Comparison of ENCODE assay signal across 10 mouse cellular contexts in genomic region chr6:51015735-51016134, GRCm38 (mm10).
A peak's percentile ranks its signal among the peaks of the same experiment; 100 is the strongest.
DNase-seq lines count a peak whose midpoint lies in the region; ATAC-seq and TF ChIP-seq lines count a peak whose summit lies in the region.
"Had no signal": no experiment of that assay in that cellular context is flagged by ENCODE, and none has a peak within 500 bp of the region (broad histone marks: within the 10 kb centered on the region; RNA-seq: fewer than 3 reads in every experiment).

No protein-coding gene starts in this region.

- H3K9ac ChIP-seq in kidney, postnatal 0 days (ENCODE audit: low read depth, low read length) = no peak overlapping the region
- no peak overlapping the region for H3K9ac ChIP-seq in intestine, postnatal 0 days (ENCODE audit: low read depth, low read length)
- no peak overlapping the region for H3K9ac ChIP-seq in midbrain, embryonic 16.5 days (ENCODE audit: low read depth, low read length)
- H3K9ac ChIP-seq: stomach, embryonic 15.5 days had no signal

- no peak overlapping the region for H3K4me3 ChIP-seq in kidney, postnatal 0 days (replicated peaks; ENCODE audit: low read depth, low read length)
- H3K4me3 ChIP-seq in intestine, postnatal 0 days (ENCODE audit: low read depth, low read length) = no peak overlapping the region
- no peak overlapping the region for H3K4me3 ChIP-seq in midbrain, embryonic 16.5 days (ENCODE audit: low read depth, low read length)
- H3K4me3 ChIP-seq: stomach, embryonic 15.5 days had no signal

- TF ChIP-seq CTCF in kidney, postnatal 0 days (IDR thresholded peaks at IDR 0.05; ENCODE audit: low read depth) = no peak
- TF ChIP-seq CTCF in intestine, postnatal 0 days (IDR thresholded peaks at IDR 0.05; ENCODE audit: low read depth) = no peak

- DNase-seq in adrenal gland, adult (ENCODE audit: inconsistent age in 2 of 2, low spot score in 1 of 2) = peak; percentile 14 to 37
- DNase-seq in adrenal gland, adult 18-20 months (ENCODE audit: low spot score in 2 of 2) = no peak
- DNase-seq in kidney, postnatal 0 days (ENCODE audit: low spot score) = peak; percentile 42
- no peak for DNase-seq in kidney, postnatal 25 days
- DNase-seq in thymus, postnatal 36 days = no peak
- DNase-seq in heart, postnatal 25 days (ENCODE audit: low spot score) = no peak

- no peak overlapping the region for H3K4me2 ChIP-seq in kidney, postnatal 0 days (ENCODE audit: low read length)
- no peak overlapping the region for H3K4me2 ChIP-seq in intestine, postnatal 0 days (replicated peaks; ENCODE audit: low read depth)
- H3K4me2 ChIP-seq in midbrain, embryonic 16.5 days (ENCODE audit: low read length) = no peak overlapping the region
- H3K4me2 ChIP-seq: liver, embryonic 11.5 days; stomach, embryonic 15.5 days had no signal

- H3K27ac ChIP-seq in kidney, postnatal 0 days = no peak overlapping the region
- no peak overlapping the region for H3K27ac ChIP-seq in intestine, postnatal 0 days (ENCODE audit: low read depth, low read length)
- H3K27ac ChIP-seq in midbrain, embryonic 16.5 days (ENCODE audit: low read length) = 0 out of 2 replicates have a peak overlapping the region, but pooled peaks have one; percentile 41
- H3K27ac ChIP-seq: stomach, embryonic 15.5 days had no signal

- H3K9me3 ChIP-seq in kidney, postnatal 0 days (replicated peaks; ENCODE audit: low read length) = no peaks in the 10 kb centered on the region
- no peaks in the 10 kb centered on the region for H3K9me3 ChIP-seq in intestine, postnatal 0 days (ENCODE audit: control insufficient read depth)
- H3K9me3 ChIP-seq in midbrain, embryonic 16.5 days (replicated peaks; ENCODE audit: control insufficient read depth, low read length, poor library complexity, severe bottlenecking) = no peaks in the 10 kb centered on the region
- H3K9me3 ChIP-seq: stomach, embryonic 15.5 days had no signal

- 64% methylated on average over 2 of the region's 2 CpGs for WGBS in kidney, postnatal 0 days
- WGBS in intestine, postnatal 0 days = 42% methylated on average over 2 of the region's 2 CpGs
- 21% methylated on average over 2 of the region's 2 CpGs for WGBS in midbrain, embryonic 16.5 days

- ATAC-seq in kidney, postnatal 0 days (replicated peaks; ENCODE audit: low FRiP score, low read depth) = no peak
- 0 out of 2 replicates have a peak, but pooled peaks have one; percentile 31 for ATAC-seq in intestine, postnatal 0 days
- ATAC-seq in midbrain, embryonic 16.5 days = peak; percentile 77

- no peaks in the 10 kb centered on the region for H3K27me3 ChIP-seq in kidney, postnatal 0 days (ENCODE audit: insufficient read depth, low read length)
- H3K27me3 ChIP-seq in intestine, postnatal 0 days (replicated peaks; ENCODE audit: control insufficient read depth, insufficient read depth, low read length) = no peaks in the 10 kb centered on the region
- H3K27me3 ChIP-seq in midbrain, embryonic 16.5 days (ENCODE audit: control insufficient read depth, insufficient read depth, low read depth, low read length) = no peaks in the 10 kb centered on the region
- H3K27me3 ChIP-seq: stomach, embryonic 15.5 days had no signal

- H3K36me3 ChIP-seq in kidney, postnatal 0 days (ENCODE audit: insufficient read depth, low read length) = no peaks in the 10 kb centered on the region
- H3K36me3 ChIP-seq in intestine, postnatal 0 days (ENCODE audit: control insufficient read depth, insufficient read depth) = no peaks in the 10 kb centered on the region
- no peaks in the 10 kb centered on the region for H3K36me3 ChIP-seq in midbrain, embryonic 16.5 days (ENCODE audit: control insufficient read depth, insufficient read depth, low read length)
- H3K36me3 ChIP-seq: stomach, embryonic 15.5 days had no signal

- intact Hi-C loops in heart, postnatal 25 days (cut with DNase I) = no loop called here

- H3K4me1 ChIP-seq in kidney, postnatal 0 days (replicated peaks; ENCODE audit: insufficient read depth, low read length) = peaks cover 10% of the 10 kb centered on the region; the same call in 1 of the 2 replicates
- H3K4me1 ChIP-seq in intestine, postnatal 0 days (replicated peaks; ENCODE audit: control insufficient read depth, insufficient read depth, low read length) = no peaks in the 10 kb centered on the region
- 0 out of 2 replicates have a peak, but pooled peaks cover 2% of the 10 kb centered on the region for H3K4me1 ChIP-seq in midbrain, embryonic 16.5 days (ENCODE audit: control insufficient read depth, insufficient read depth, low read length)

Comparison
In these comparisons a context has a peak if more than half of its experiments do, and no peak if none do; other contexts are left out.
1. DNase-seq: peak in adrenal gland, adult (2 of 2) and kidney, postnatal 0 days (single experiment); none in adrenal gland, adult 18-20 months (0 of 2), kidney, postnatal 25 days (0 of 2), thymus, postnatal 36 days (0 of 2) and heart, postnatal 25 days (single experiment).